Mouse (Mus musculus): ENCODE results near the gene Gm867.

DNA sequence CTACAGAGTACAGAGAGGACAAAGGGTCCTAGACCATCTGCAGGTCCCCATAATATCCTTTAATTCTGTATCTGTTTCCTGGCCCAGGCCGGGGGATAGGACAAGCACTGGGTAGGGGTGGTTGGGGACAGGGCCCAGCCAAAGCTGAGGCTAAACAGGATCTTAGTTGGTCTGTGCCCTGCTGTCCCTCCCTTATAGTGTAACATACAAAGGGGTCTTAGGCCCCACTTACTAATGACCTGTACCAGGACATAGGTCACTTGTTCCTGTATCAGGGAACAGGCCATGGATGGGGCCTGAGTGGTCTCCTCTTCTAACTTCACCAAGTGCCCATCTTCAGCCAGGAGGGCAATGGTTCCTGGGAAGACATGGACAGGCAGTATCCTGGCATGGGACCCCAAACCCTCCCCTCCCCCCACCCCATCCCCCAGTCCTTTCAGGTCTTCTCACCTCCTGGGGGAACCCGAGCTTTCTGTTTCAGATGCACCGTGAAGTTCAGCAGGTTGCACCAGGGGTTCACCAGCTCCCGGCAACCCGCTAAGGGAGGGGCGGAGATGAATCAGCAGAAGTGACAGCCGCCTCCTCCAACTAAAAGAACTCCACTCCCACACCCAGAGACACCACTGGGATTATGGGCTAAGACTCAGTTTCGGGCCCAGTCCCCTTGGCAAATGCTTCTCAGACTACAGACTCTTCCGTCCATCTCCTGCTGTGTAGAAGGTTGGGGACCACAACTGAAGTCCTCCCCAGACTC lies 814 bp downstream of the Gm867 start:
- no peak for TF ChIP-seq POLR2A (IDR thresholded peaks at IDR 0.05; ENCODE audit: low read depth, low read length)
- TF ChIP-seq CTCF (conservative IDR thresholded peaks at IDR 0.05; ENCODE audit: insufficient read depth, insufficient read length, low read depth, low read length) = no peak

Measured in kidney, adult 2 months (tissue).